Mouse (Mus musculus) liver, postnatal 0 days (tissue): ENCODE measurements around the gene Pcdh15.
A peak's percentile ranks its signal among the peaks of the same experiment; 100 is the strongest.

Experiments used
- CTCF ChIP-seq: sonication (generic); IDR thresholded peaks from 2 replicates; pipeline ENCODE4 v1.5.1; 2016; ENCODE audit warnings: antibody characterized with exemption, low read depth
- EP300 ChIP-seq: IDR thresholded peaks from 2 replicates; pipeline ENCODE4 v1.6.1; 2016; ENCODE audit warnings: antibody characterized with exemption, low read depth, mild to moderate bottlenecking

DNA sequence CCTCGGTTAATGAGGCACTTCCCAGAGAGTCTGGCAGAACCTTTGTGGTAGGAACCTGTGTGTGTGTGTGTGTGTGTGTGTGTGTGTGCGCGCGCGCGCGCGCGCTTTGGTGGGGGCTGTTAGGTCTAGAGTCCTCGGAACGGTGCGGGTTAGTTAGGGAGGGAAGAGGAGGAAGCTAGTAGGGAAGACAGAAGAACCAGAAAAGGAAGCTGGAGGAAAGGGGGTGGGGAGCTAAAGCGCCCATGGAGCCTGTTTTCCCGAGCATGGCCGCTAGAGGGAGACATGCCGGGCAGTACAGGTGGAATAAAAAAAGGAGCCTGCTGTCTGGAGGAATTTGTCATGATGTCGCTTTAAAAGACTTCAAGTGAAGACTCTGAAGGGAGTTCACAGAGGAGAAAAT lies 1.2 kb upstream of the Pcdh15 start:
- TF ChIP-seq CTCF (peak; percentile 67), EP300 (no peak)
